Mouse (Mus musculus): ENCODE data around the gene Olfr727. TPM values are rescaled to one million over a fixed set of nuclear protein-coding genes. Genes with fewer than 3 reads are reported as not detected.

The Olfr727 gene
- not detected for total RNA-seq (2022)

DNA sequence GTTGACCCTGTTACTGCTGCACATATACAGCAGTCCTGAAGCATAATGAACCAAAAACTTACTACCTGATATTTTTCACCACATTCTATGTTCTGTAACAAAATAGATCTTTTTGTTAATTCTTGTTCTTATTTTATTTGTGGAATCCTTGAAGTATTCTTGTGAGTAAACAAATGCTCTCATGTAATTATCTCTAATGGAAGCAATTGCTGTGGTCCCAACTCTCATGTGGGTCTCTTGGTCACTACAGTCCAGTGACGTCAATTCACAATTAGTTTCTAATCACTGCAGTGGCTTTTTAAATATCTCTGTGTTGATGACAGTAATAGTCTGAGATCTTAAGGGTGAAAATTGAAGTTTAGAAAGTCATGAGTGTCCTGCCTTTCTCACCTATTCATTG, at the start of gene Olfr727:
TSS of gene Olfr727 (plus strand) at position 301 of the 400 bp plus-strand sequence.
- no peak for DNase-seq

DNA sequence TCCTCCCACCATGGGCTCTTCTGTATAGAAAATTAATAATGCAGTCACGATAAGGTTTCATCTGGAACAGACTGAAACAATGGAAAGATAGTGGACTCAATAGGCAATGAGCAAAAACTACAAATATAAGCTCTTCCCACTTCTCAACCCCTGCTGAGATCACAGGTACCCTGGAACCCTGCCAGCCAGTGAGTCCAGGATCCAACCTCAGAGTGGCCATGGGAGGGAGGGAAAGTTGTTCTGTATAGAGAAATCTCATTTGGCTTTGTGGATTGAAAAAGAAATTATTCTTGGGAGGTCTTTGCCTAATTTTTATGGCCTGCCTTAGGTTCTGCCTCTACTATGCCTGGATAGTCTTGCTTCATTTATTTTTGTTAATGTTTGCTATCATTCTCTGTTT, 32.1 kb upstream of the Olfr727 start, which contains the start of gene Olfr726:
TSS of gene Olfr726 (minus strand) at position 101 of the 400 bp plus-strand sequence.
- DNase-seq, result no peak

DNA sequence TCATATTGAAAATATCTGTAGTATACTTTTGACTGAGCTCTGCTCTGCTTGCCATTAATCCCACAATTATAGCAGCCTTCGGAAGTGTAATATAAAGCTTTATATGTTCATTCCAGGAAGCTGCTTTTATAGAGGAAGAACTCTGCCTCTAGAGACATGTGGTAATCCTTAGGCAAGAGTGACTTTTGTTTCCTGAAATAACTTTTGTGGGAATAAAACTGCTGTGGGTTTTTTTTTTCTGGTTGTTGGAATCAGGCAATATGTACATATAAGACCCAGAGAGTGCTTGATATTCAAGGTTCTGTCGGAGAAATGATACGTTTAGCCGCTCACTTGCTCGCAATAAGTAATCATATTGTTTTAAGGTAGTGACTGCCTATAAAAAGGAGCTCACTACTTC, 19.6 kb downstream of the Olfr727 start, which contains the start of gene Olfr728:
TSS of gene Olfr728 (minus strand) at position 101 of the 400 bp plus-strand sequence.
- no peak for DNase-seq

DNA sequence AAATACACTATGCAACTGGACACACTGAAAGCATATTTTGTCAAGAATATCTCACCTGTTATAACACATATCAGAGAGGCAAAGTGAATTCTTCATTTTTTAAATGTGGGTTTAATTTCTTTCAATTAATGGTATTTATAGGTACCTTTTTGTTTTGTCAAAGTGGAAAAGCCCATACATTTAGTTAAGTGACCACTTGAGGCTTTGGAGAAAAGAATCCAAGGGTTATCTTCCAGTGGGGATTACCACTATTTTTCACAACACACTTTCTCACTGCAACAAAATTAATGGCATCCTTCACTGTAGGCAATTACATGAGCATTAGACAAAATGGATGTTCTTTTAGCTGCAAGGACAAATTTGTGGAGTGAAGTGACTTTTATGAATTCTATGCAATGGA, 29.8 kb downstream of the Olfr727 start, which contains the start of gene Olfr729:
TSS of gene Olfr729 (minus strand) at position 101 of the 400 bp plus-strand sequence.
- DNase-seq, result no peak

Other genes with a start within 250 kb of the Olfr727 start
- not detected for gene Olfr722, start 221.2 kb upstream of the Olfr727 start, total RNA-seq (2022)
- gene Olfr723, start 191.4 kb upstream of the Olfr727 start, total RNA-seq (2022), result not detected
- not detected for gene Olfr724, start 159.9 kb upstream of the Olfr727 start, total RNA-seq (2022)
- not detected for gene Olfr725, start 82.8 kb upstream of the Olfr727 start, total RNA-seq (2022)
- gene Olfr726, start 32.2 kb upstream of the Olfr727 start, total RNA-seq (2022), result not detected
- not detected for gene Olfr728, start 19.5 kb downstream of the Olfr727 start, total RNA-seq (2022)
- not detected for gene Olfr729, start 29.7 kb downstream of the Olfr727 start, total RNA-seq (2022)
- not detected for gene Olfr730, start 65.0 kb downstream of the Olfr727 start, total RNA-seq (2022)
- gene Olfr731, start 118.7 kb downstream of the Olfr727 start, total RNA-seq (2022), result under 1 TPM in 1 of 4 experiments, not detected in 3; 0.06 TPM
- gene Olfr732, start 161.0 kb downstream of the Olfr727 start, total RNA-seq (2022), result not detected
- gene Olfr733, start 178.3 kb downstream of the Olfr727 start, total RNA-seq (2022), result not detected
- gene Olfr734, start 203.6 kb downstream of the Olfr727 start, total RNA-seq (2022), result not detected
- under 1 TPM in 2 of 4 experiments, not detected in 2; 0.06 to 0.11 TPM for gene Olfr735, start 225.7 kb downstream of the Olfr727 start, total RNA-seq (2022)
- under 1 TPM; 0.07 to 0.54 (median 0.32) TPM for gene Tlr11, start 234.7 kb downstream of the Olfr727 start, total RNA-seq (2022)